Mouse (Mus musculus) left cerebral cortex, postnatal 4 days (tissue): ENCODE data around the gene Pcp2. TPM values are rescaled to one million over a fixed set of nuclear protein-coding genes. Genes with fewer than 3 reads are reported as not detected.

Experiments used
- DNase-seq: peaks from one replicate; pipeline ENCODE4 v3.0.0-alpha.2; 2022
- intact Hi-C: fragments of 180-260 bp; cut with DNase I; formaldehyde crosslinking; loops from one replicate; pipeline ENCODE4 v1.15.1; 2025
- total RNA-seq, 2 experiments: library from RNA; stranded (reverse); gene quantifications; 2 replicates each; pipeline ENCODE4 v1.2.3; 2021

Gene Pcp2
- total RNA-seq, 2 experiments from 2014 or later = 1.0 TPM; not detected in 1

GRCm38 (mm10) chr8:3576211-3576960, 49.0 kb downstream of the Pcp2 start:
- DNase-seq = no peak
- intact Hi-C loops = no loop called here

GRCm38 (mm10) chr8:3574546-3574945, 50.8 kb downstream of the Pcp2 start:
- intact Hi-C loops = no loop called here
- no peak for DNase-seq

Other genes with a start within 250 kb of the Pcp2 start
- gene Arhgef18, start 232.5 kb downstream of the Pcp2 start, total RNA-seq = 10 to 100 TPM; 37.1 to 38.9 TPM
- gene Pex11g, start 157.9 kb downstream of the Pcp2 start, total RNA-seq = under 1 TPM; 0.64 to 0.66 TPM
- gene Tex45, start 154.7 kb downstream of the Pcp2 start, total RNA-seq = not detected
- gene Zfp358, start 132.4 kb downstream of the Pcp2 start, total RNA-seq = 10 to 100 TPM; 43.3 TPM
- 10 to 100 TPM; 74.8 to 81.3 TPM for gene Mcoln1, start 125.1 kb downstream of the Pcp2 start, total RNA-seq
- gene Pnpla6, start 110.2 kb downstream of the Pcp2 start, total RNA-seq = 10 to 100 TPM; 75.9 to 81.6 TPM
- gene C330021F23Rik, start 57.6 kb downstream of the Pcp2 start, total RNA-seq = not detected
- gene Camsap3, start 38.3 kb downstream of the Pcp2 start, total RNA-seq = 100 to 1,000 TPM; 109 to 118 TPM
- gene Xab2, start 4.2 kb downstream of the Pcp2 start, total RNA-seq = 10 to 100 TPM; 38.5 to 38.8 TPM
- 10 to 100 TPM; 60.0 to 63.3 TPM for gene Pet100, start 4.0 kb downstream of the Pcp2 start, total RNA-seq
- gene Stxbp2, start 5.4 kb upstream of the Pcp2 start, total RNA-seq = 10 to 100 TPM; 73.8 to 78.1 TPM
- gene Retn, start 30.2 kb upstream of the Pcp2 start, total RNA-seq = under 1 TPM; 0.76 to 0.91 TPM
- under 1 TPM; 0.38 to 0.42 TPM for gene Mcemp1, start 40.2 kb upstream of the Pcp2 start, total RNA-seq
- gene Fcor, start 46.8 kb upstream of the Pcp2 start, total RNA-seq = 10 to 100 TPM; 13.6 to 14.1 TPM
- gene Trappc5, start 50.8 kb upstream of the Pcp2 start, total RNA-seq = 10 to 100 TPM; 34.4 to 37.0 TPM
- gene Fcer2a, start 68.6 kb upstream of the Pcp2 start, total RNA-seq = not detected
- gene Clec4g, start 95.1 kb upstream of the Pcp2 start, total RNA-seq = not detected
- gene Cd209a, start 123.4 kb upstream of the Pcp2 start, total RNA-seq = not detected
- gene Cd209e, start 228.8 kb upstream of the Pcp2 start, total RNA-seq = not detected